Mouse (Mus musculus) gastrocnemius, postnatal 14 days (tissue): ENCODE data around the gene Vmn1r17. TPM values are rescaled to one million over a fixed set of nuclear protein-coding genes. Genes with fewer than 3 reads are reported as not detected.
"Not testable (repeated sequence)": the region's sequence is repeated elsewhere in the genome, so short reads cannot be mapped to it uniquely, and the experiment has no call there.

Experiments used
- DNase-seq: peaks from one replicate; pipeline ENCODE4 v3.0.0; 2021; ENCODE audit warnings: mixed read lengths
- intact Hi-C: fragments of 180-260 bp; cut with DNase I; formaldehyde crosslinking; loops from one replicate; pipeline ENCODE4 v1.15.1; 2025; ENCODE audit warnings: low total_unique reads
- long read RNA-seq, 2 experiments: library from polyadenylated mRNA; stranded (forward); transcript quantifications; one replicate each; pipeline ENCODE4 v2.0.0; 2021
- total RNA-seq, 2 experiments: library from RNA; stranded (reverse); gene quantifications; 2 replicates each; pipeline ENCODE4 v1.2.3; 2021

The Vmn1r17 gene
- total RNA-seq = not detected
- long read RNA-seq, experiment 1 = 0 reads
- long read RNA-seq, experiment 2 = 0 reads

GRCm38 (mm10) chr6:57363627-57364026, at the start of gene Vmn1r17:
Gene Vmn1r17, minus strand, starts transcription at chr6:57363727.
- intact Hi-C loops = no loop called here
- DNase-seq = no peak

- intact Hi-C loops, DNase-seq: not testable (repeated sequence)
These were observed 40.0 kb upstream of the Vmn1r17 start, which contains the start of gene Vmn1r19 for GRCm38 (mm10) chr6:57403480-57403879. Gene Vmn1r19, plus strand, starts transcription at chr6:57403780.

- intact Hi-C loops = no loop called here
These were observed 32.2 kb upstream of the Vmn1r17 start, which contains the start of gene Vmn1r18 for GRCm38 (mm10) chr6:57395683-57396082. Gene Vmn1r18, minus strand, starts transcription at chr6:57395783.

GRCm38 (mm10) chr6:57367496-57367895, 4.0 kb upstream of the Vmn1r17 start:
- intact Hi-C loops = no loop called here
- no peak for DNase-seq

More at GRCm38 (mm10) chr6:57395683-57396082, 32.2 kb upstream of the Vmn1r17 start, which contains the start of gene Vmn1r18:
- no peak for DNase-seq

GRCm38 (mm10) chr6:57365866-57366265, 2.3 kb upstream of the Vmn1r17 start:
- intact Hi-C loops, DNase-seq: not testable (repeated sequence)

- intact Hi-C loops = no loop called here
These were observed 6.7 kb downstream of the Vmn1r17 start for GRCm38 (mm10) chr6:57356864-57357263.

GRCm38 (mm10) chr6:57329394-57329793, 34.1 kb downstream of the Vmn1r17 start, which contains the start of gene Vmn1r16:
Gene Vmn1r16, minus strand, starts transcription at chr6:57329494.
- no peak for DNase-seq
- intact Hi-C loops = no loop called here

More at GRCm38 (mm10) chr6:57356864-57357263, 6.7 kb downstream of the Vmn1r17 start:
- no peak for DNase-seq

- intact Hi-C loops = no loop called here
- DNase-seq = no peak
These were observed 37.4 kb downstream of the Vmn1r17 start for GRCm38 (mm10) chr6:57326176-57326575.

Other genes starting within 250 kb of the Vmn1r17 start
- gene Vmn1r11, start 230.3 kb downstream of the Vmn1r17 start, total RNA-seq = not detected
- gene Vmn1r12, start 206.8 kb downstream of the Vmn1r17 start, total RNA-seq = not detected
- gene Vmn1r13, start 160.4 kb downstream of the Vmn1r17 start, total RNA-seq = not detected
- gene Vmn1r14, start 132.0 kb downstream of the Vmn1r17 start, total RNA-seq = not detected
- gene Vmn1r15, start 105.8 kb downstream of the Vmn1r17 start, total RNA-seq = not detected
- gene Vmn1r16, start 34.2 kb downstream of the Vmn1r17 start, total RNA-seq = not detected
- gene Vmn1r18, start 32.1 kb upstream of the Vmn1r17 start, total RNA-seq = not detected
- gene Vmn1r19, start 40.1 kb upstream of the Vmn1r17 start, total RNA-seq = not detected
- gene Vmn1r20, start 65.2 kb upstream of the Vmn1r17 start, total RNA-seq = not detected
- 10 to 100 TPM in 1 of 2 experiments, 1 to 10 TPM in 1; 8.9 to 12.1 TPM for gene Ppm1k, start 171.7 kb upstream of the Vmn1r17 start, total RNA-seq
- gene Herc6, start 217.3 kb upstream of the Vmn1r17 start, total RNA-seq = under 1 TPM; 0.55 to 0.73 TPM